Mouse (Mus musculus): Measurements from ENCODE around the gene Pnpla1. TPM values are rescaled to one million over a fixed set of nuclear protein-coding genes. Genes with fewer than 3 reads are reported as not detected.
A peak's percentile ranks its signal among the peaks of the same experiment; 100 is the strongest.

The Pnpla1 gene
- polyA plus RNA-seq, 1 experiment from 2014 or later, result 0.53 TPM

- H3K4me3 ChIP-seq, result no peak overlapping the region
- H3K9me3 ChIP-seq, result no peaks in the 10 kb centered on the region
- H3K27me3 ChIP-seq, result peaks cover 24% of the 10 kb centered on the region; the same call in 1 of the 2 replicates
- H3K4me2 ChIP-seq (replicated peaks), result no peak overlapping the region
- no peak overlapping the region for H3K9ac ChIP-seq
- 80% methylated on average over 5 of the region's 5 CpGs for WGBS
- peaks cover 10% of the 10 kb centered on the region for H3K4me1 ChIP-seq
- ATAC-seq (ENCODE audit: low FRiP score, low read depth), result no peak
- no peaks in the 10 kb centered on the region for H3K36me3 ChIP-seq
- no peak overlapping the region for H3K27ac ChIP-seq
Observed at GRCm38 (mm10) chr17:28913200-28913599, 55.0 kb downstream of the Pnpla1 start.

- H3K4me3 ChIP-seq, result no peak overlapping the region
- H3K4me2 ChIP-seq (replicated peaks), result no peak overlapping the region
- peaks cover 10% of the 10 kb centered on the region for H3K4me1 ChIP-seq
- no peak overlapping the region for H3K9ac ChIP-seq
- H3K27ac ChIP-seq, result no peak overlapping the region
- no peak for ATAC-seq (ENCODE audit: low FRiP score, low read depth)
- H3K36me3 ChIP-seq, result no peaks in the 10 kb centered on the region
- 79% methylated on average over 6 of the region's 6 CpGs for WGBS
- no peaks in the 10 kb centered on the region for H3K9me3 ChIP-seq
- peaks cover 17% of the 10 kb centered on the region; the same call in 1 of the 2 replicates for H3K27me3 ChIP-seq
Observed at GRCm38 (mm10) chr17:28913940-28914339, 55.7 kb downstream of the Pnpla1 start.

GRCm38 (mm10) chr17:28915060-28915628 is 56.9 kb downstream of the Pnpla1 start, which contains the start of gene 4930539E08Rik:
TSS of gene 4930539E08Rik (minus strand) at chr17:28915324.
- Histone ChIP-seq H3K4me1 (no peaks in the 10 kb centered on the region), H3K27ac (no peak within 1 kb of the TSS), H3K36me3 (no peaks in the 10 kb centered on the region), H3K4me2 (replicated peaks) (no peak within 1 kb of the TSS), H3K4me3 (no peak within 1 kb of the TSS), H3K9me3 (no peaks in the 10 kb centered on the region), H3K27me3 (peaks cover 6% of the 10 kb centered on the region; the same call in 1 of the 2 replicates), H3K9ac (no peak within 1 kb of the TSS)
- no peak for ATAC-seq (ENCODE audit: low FRiP score, low read depth)
- 68% methylated on average over 12 of the region's 12 CpGs for WGBS

GRCm38 (mm10) chr17:28916520-28916919 is 58.3 kb downstream of the Pnpla1 start:
- H3K27me3 ChIP-seq, result no peaks in the 10 kb centered on the region
- H3K27ac ChIP-seq, result no peak overlapping the region
- H3K4me3 ChIP-seq, result no peak overlapping the region
- H3K4me2 ChIP-seq (replicated peaks), result no peak overlapping the region
- no peaks in the 10 kb centered on the region for H3K4me1 ChIP-seq
- no peaks in the 10 kb centered on the region for H3K9me3 ChIP-seq
- H3K9ac ChIP-seq, result no peak overlapping the region
- ATAC-seq (ENCODE audit: low FRiP score, low read depth), result no peak
- 81% methylated on average over 1 of the region's 1 CpGs for WGBS
- no peaks in the 10 kb centered on the region for H3K36me3 ChIP-seq

- H3K9ac ChIP-seq, result no peak overlapping the region
- no peak overlapping the region for H3K27ac ChIP-seq
- ATAC-seq (ENCODE audit: low FRiP score, low read depth), result no peak
- no peaks in the 10 kb centered on the region for H3K9me3 ChIP-seq
- no peak overlapping the region for H3K4me3 ChIP-seq
- no peaks in the 10 kb centered on the region for H3K4me1 ChIP-seq
- H3K4me2 ChIP-seq (replicated peaks), result no peak overlapping the region
- WGBS, result 79% methylated on average over 8 of the region's 8 CpGs
- no peaks in the 10 kb centered on the region for H3K36me3 ChIP-seq
- no peaks in the 10 kb centered on the region for H3K27me3 ChIP-seq
Observed at GRCm38 (mm10) chr17:28921086-28921485, 62.9 kb downstream of the Pnpla1 start.

- Histone ChIP-seq H3K27me3 (no peaks in the 10 kb centered on the region), H3K27ac (no peak overlapping the region), H3K9ac (no peak overlapping the region), H3K36me3 (no peaks in the 10 kb centered on the region), H3K4me2 (replicated peaks) (no peak overlapping the region), H3K4me3 (no peak overlapping the region), H3K9me3 (no peaks in the 10 kb centered on the region), H3K4me1 (no peaks in the 10 kb centered on the region)
- 70% methylated on average over 6 of the region's 6 CpGs for WGBS
- no peak for ATAC-seq (ENCODE audit: low FRiP score, low read depth)
Observed at GRCm38 (mm10) chr17:28922096-28922495, 63.9 kb downstream of the Pnpla1 start.

GRCm38 (mm10) chr17:28924957-28925595 is 66.9 kb downstream of the Pnpla1 start:
- 84% methylated on average over 8 of the region's 8 CpGs for WGBS

GRCm38 (mm10) chr17:28926380-28926779 is 68.2 kb downstream of the Pnpla1 start:
- Histone ChIP-seq H3K9ac (no peak overlapping the region), H3K4me2 (replicated peaks) (no peak overlapping the region), H3K4me3 (no peak overlapping the region), H3K36me3 (no peaks in the 10 kb centered on the region), H3K27ac (no peak overlapping the region), H3K9me3 (no peaks in the 10 kb centered on the region), H3K27me3 (no peaks in the 10 kb centered on the region), H3K4me1 (peaks cover 10% of the 10 kb centered on the region)
- WGBS, result 18% methylated on average over 13 of the region's 13 CpGs
- ATAC-seq (ENCODE audit: low FRiP score, low read depth), result no peak

More at GRCm38 (mm10) chr17:28924957-28925595, 66.9 kb downstream of the Pnpla1 start:
- Histone ChIP-seq H3K27me3 (no peaks in the 10 kb centered on the region), H3K4me1 (peaks cover under 1% of the 10 kb centered on the region), H3K9me3 (no peaks in the 10 kb centered on the region), H3K36me3 (no peaks in the 10 kb centered on the region), H3K4me3 (no peak overlapping the region), H3K9ac (no peak overlapping the region), H3K27ac (no peak overlapping the region), H3K4me2 (replicated peaks) (no peak overlapping the region)
- ATAC-seq (ENCODE audit: low FRiP score, low read depth), result no peak

- H3K36me3 ChIP-seq, result no peaks in the 10 kb centered on the region
- no peak overlapping the region for H3K4me3 ChIP-seq
- H3K27ac ChIP-seq, result no peak overlapping the region
- WGBS, result 50% methylated on average over 15 of the region's 15 CpGs
- no peak overlapping the region for H3K9ac ChIP-seq
- H3K4me1 ChIP-seq, result peaks cover 10% of the 10 kb centered on the region
- no peaks in the 10 kb centered on the region for H3K9me3 ChIP-seq
- H3K27me3 ChIP-seq, result no peaks in the 10 kb centered on the region
- no peak for ATAC-seq (ENCODE audit: low FRiP score, low read depth)
- H3K4me2 ChIP-seq (replicated peaks), result no peak overlapping the region
Observed at GRCm38 (mm10) chr17:28926866-28927635, 68.8 kb downstream of the Pnpla1 start.

GRCm38 (mm10) chr17:28928004-28928403 is 69.8 kb downstream of the Pnpla1 start:
- peaks cover 10% of the 10 kb centered on the region for H3K4me1 ChIP-seq
- no peak overlapping the region for H3K27ac ChIP-seq
- no peaks in the 10 kb centered on the region for H3K27me3 ChIP-seq
- no peaks in the 10 kb centered on the region for H3K36me3 ChIP-seq
- no peak overlapping the region for H3K9ac ChIP-seq
- WGBS, result 82% methylated on average over 9 of the region's 9 CpGs
- no peak overlapping the region for H3K4me2 ChIP-seq (replicated peaks)
- no peak for ATAC-seq (ENCODE audit: low FRiP score, low read depth)
- H3K9me3 ChIP-seq, result no peaks in the 10 kb centered on the region
- H3K4me3 ChIP-seq, result no peak overlapping the region

- Histone ChIP-seq H3K27ac (no peak overlapping the region), H3K27me3 (no peaks in the 10 kb centered on the region), H3K36me3 (no peaks in the 10 kb centered on the region), H3K9ac (no peak overlapping the region), H3K4me2 (replicated peaks) (no peak overlapping the region), H3K4me1 (peaks cover 10% of the 10 kb centered on the region), H3K4me3 (no peak overlapping the region), H3K9me3 (no peaks in the 10 kb centered on the region)
- 90% methylated on average over 4 of the region's 4 CpGs for WGBS
- no peak for ATAC-seq (ENCODE audit: low FRiP score, low read depth)
Observed at GRCm38 (mm10) chr17:28929369-28929768, 71.2 kb downstream of the Pnpla1 start.

- no peaks in the 10 kb centered on the region for H3K9me3 ChIP-seq
- H3K9ac ChIP-seq, result 0 out of 2 replicates have a peak overlapping the region, but pooled peaks have one; percentile 48
- 16% methylated on average over 14 of the region's 14 CpGs for WGBS
- no peaks in the 10 kb centered on the region for H3K27me3 ChIP-seq
- peak; percentile 85 for ATAC-seq (ENCODE audit: low FRiP score, low read depth)
- H3K4me3 ChIP-seq, result no peak overlapping the region
- H3K4me2 ChIP-seq (replicated peaks), result peak overlapping the region; percentile 40
- peaks cover 10% of the 10 kb centered on the region for H3K4me1 ChIP-seq
- no peaks in the 10 kb centered on the region for H3K36me3 ChIP-seq
- peak overlapping the region; percentile 86 for H3K27ac ChIP-seq
Observed at GRCm38 (mm10) chr17:28930392-28931074, 72.3 kb downstream of the Pnpla1 start.
